9 mouse cellular contexts compared by ENCODE assay signal in genomic region chr8:120795944-120796635, GRCm38 (mm10). TPM values are rescaled to one million over a fixed set of nuclear protein-coding genes. Genes with fewer than 3 reads are reported as not detected.
DNase-seq lines count a peak whose midpoint lies in the region; ATAC-seq lines count a peak whose summit lies in the region.
"Had no signal": no experiment of that assay in that cellular context is flagged by ENCODE, and none has a peak within 500 bp of the region (broad histone marks: within the 10 kb centered on the region; RNA-seq: fewer than 3 reads in every experiment).

No protein-coding gene starts in this region.

- no peaks in the 10 kb centered on the region for H3K9me3 ChIP-seq in forebrain, embryonic 12.5 days
- H3K9me3 ChIP-seq in liver, embryonic 16.5 days (replicated peaks; ENCODE audit: control insufficient read depth, low read length), result no peaks in the 10 kb centered on the region
- no peaks in the 10 kb centered on the region for H3K9me3 ChIP-seq in neural tube, embryonic 14.5 days (ENCODE audit: control insufficient read depth, low read length)
- H3K9me3 ChIP-seq: embryonic facial prominence, embryonic 13.5 days had no signal

- H3K4me1 ChIP-seq in forebrain, embryonic 12.5 days, result peaks cover 5% of the 10 kb centered on the region; the same call in 1 of the 2 replicates
- H3K4me1 ChIP-seq in liver, embryonic 16.5 days (ENCODE audit: control insufficient read depth, low read depth, low read length), result no peaks in the 10 kb centered on the region
- H3K4me1 ChIP-seq in neural tube, embryonic 14.5 days (ENCODE audit: control insufficient read depth, insufficient read depth, low read length), result no peaks in the 10 kb centered on the region
- H3K4me1 ChIP-seq: embryonic facial prominence, embryonic 13.5 days had no signal

- no peak overlapping the region for H3K27ac ChIP-seq in forebrain, embryonic 12.5 days
- H3K27ac ChIP-seq in liver, embryonic 16.5 days (ENCODE audit: low read length), result no peak overlapping the region
- no peak overlapping the region for H3K27ac ChIP-seq in neural tube, embryonic 14.5 days (ENCODE audit: low read depth, low read length)
- H3K27ac ChIP-seq: embryonic facial prominence, embryonic 13.5 days had no signal

- H3K9ac ChIP-seq in forebrain, embryonic 12.5 days, result no peak overlapping the region
- H3K9ac ChIP-seq in liver, embryonic 16.5 days (ENCODE audit: low read depth, low read length), result no peak overlapping the region
- no peak overlapping the region for H3K9ac ChIP-seq in neural tube, embryonic 14.5 days (replicated peaks; ENCODE audit: low read depth, low read length)
- H3K9ac ChIP-seq: embryonic facial prominence, embryonic 13.5 days had no signal

- peak; percentile 68 for DNase-seq in c-Kit-positive CD71-negative TER-119-negative erythroid progenitor cells, embryonic 14.5 days (ENCODE audit: low read depth)
- peak; percentile 85 to 90 for DNase-seq in heart, postnatal 10 days
- DNase-seq in kidney, postnatal 36 days, result peak; percentile 84 to 94
- DNase-seq in telencephalon, adult 2 months (ENCODE audit: low read depth, low spot score), result peak; percentile 26

- WGBS in forebrain, embryonic 12.5 days, result 50% methylated on average over 9 of the region's 9 CpGs
- 35% methylated on average over 9 of the region's 9 CpGs for WGBS in liver, embryonic 16.5 days (ENCODE audit: insufficient replicate concordance)
- WGBS in neural tube, embryonic 14.5 days, result 51% methylated on average over 9 of the region's 9 CpGs

- H3K36me3 ChIP-seq in forebrain, embryonic 12.5 days (replicated peaks), result no peaks in the 10 kb centered on the region
- H3K36me3 ChIP-seq in liver, embryonic 16.5 days (ENCODE audit: control insufficient read depth, insufficient read depth), result no peaks in the 10 kb centered on the region
- H3K36me3 ChIP-seq in neural tube, embryonic 14.5 days (ENCODE audit: control insufficient read depth, insufficient read depth, low read length), result no peaks in the 10 kb centered on the region
- H3K36me3 ChIP-seq: embryonic facial prominence, embryonic 13.5 days had no signal

- no peak overlapping the region for H3K4me3 ChIP-seq in forebrain, embryonic 12.5 days (replicated peaks)
- H3K4me3 ChIP-seq in liver, embryonic 16.5 days (ENCODE audit: low read depth, low read length), result no peak overlapping the region
- no peak overlapping the region for H3K4me3 ChIP-seq in neural tube, embryonic 14.5 days (ENCODE audit: low read depth, low read length)
- H3K4me3 ChIP-seq: embryonic facial prominence, embryonic 13.5 days had no signal

- H3K27me3 ChIP-seq in forebrain, embryonic 12.5 days, result peaks cover 9% of the 10 kb centered on the region
- H3K27me3 ChIP-seq in liver, embryonic 16.5 days (ENCODE audit: control insufficient read depth, insufficient read depth, low read depth, low read length), result no peaks in the 10 kb centered on the region
- no peaks in the 10 kb centered on the region for H3K27me3 ChIP-seq in neural tube, embryonic 14.5 days (ENCODE audit: control insufficient read depth, insufficient read depth, low read length)

- peak; percentile 80 for ATAC-seq in CD4-positive, CD25-positive, alpha-beta regulatory T cell, adult 4 months
- ATAC-seq in forebrain, embryonic 12.5 days (ENCODE audit: low FRiP score), result peak; percentile 76; the same call in 1 of the 2 replicates
- ATAC-seq in liver, embryonic 16.5 days (ENCODE audit: low read depth), result peak; percentile 37
- ATAC-seq in neural tube, embryonic 14.5 days (ENCODE audit: low read depth), result peak; percentile 68; the same call in 1 of the 2 replicates

- intact Hi-C loops in heart, postnatal 10 days (cut with DNase I), result loop anchor here (1.0 to 5.0 kb wide), 2 partner anchors 59 to 116 kb away; partner anchors contain the start of gene Irf8

- H3K4me2 ChIP-seq in forebrain, embryonic 12.5 days, result no peak overlapping the region
- no peak overlapping the region for H3K4me2 ChIP-seq in liver, embryonic 16.5 days (ENCODE audit: low read depth, low read length)
- no peak overlapping the region for H3K4me2 ChIP-seq in neural tube, embryonic 14.5 days (ENCODE audit: low read depth, low read length)
- H3K4me2 ChIP-seq: embryonic facial prominence, embryonic 13.5 days had no signal

RNA-seq across cellular contexts. Expression of gene Irf8, which starts 59.9 kb away (rescaled TPM):
- 10 to 100 TPM; 12.3 to 22.7 TPM for polyA plus RNA-seq in CD4-positive, CD25-positive, alpha-beta regulatory T cell, adult 4 months (2017; shearing (Covaris generic))
- 2.8 and 3.1 TPM in 2 replicates for polyA plus RNA-seq in forebrain, embryonic 12.5 days (2016; fragmentation: Nextera tagmentation; extraction: Ambion mirVana)
- total RNA-seq in heart, postnatal 10 days (2021), result 1 to 10 TPM; 6.0 to 7.7 TPM
- 17.4 and 18.9 TPM in 2 replicates for polyA plus RNA-seq in liver, embryonic 16.5 days (2015; fragmentation: Nextera tagmentation; extraction: Ambion mirVana)
- polyA plus RNA-seq in neural tube, embryonic 14.5 days (2014; fragmentation: Nextera tagmentation; extraction: Ambion mirVana), result 1.5 and 4.0 TPM in 2 replicates

Comparison
In these comparisons a context has a peak if more than half of its experiments do, and no peak if none do; other contexts are left out.
1. DNase-seq: peak in every context shown above with its lines; median percentile 89 in kidney, postnatal 36 days; 88 in heart, postnatal 10 days; 68 in c-Kit-positive CD71-negative TER-119-negative erythroid progenitor cells, embryonic 14.5 days; 26 in telencephalon, adult 2 months.